Mouse (Mus musculus): ENCODE data around the gene Apol11b.
"Not testable (repeated sequence)": the region's sequence is repeated elsewhere in the genome, so short reads cannot be mapped to it uniquely, and the experiment has no call there.

DNA sequence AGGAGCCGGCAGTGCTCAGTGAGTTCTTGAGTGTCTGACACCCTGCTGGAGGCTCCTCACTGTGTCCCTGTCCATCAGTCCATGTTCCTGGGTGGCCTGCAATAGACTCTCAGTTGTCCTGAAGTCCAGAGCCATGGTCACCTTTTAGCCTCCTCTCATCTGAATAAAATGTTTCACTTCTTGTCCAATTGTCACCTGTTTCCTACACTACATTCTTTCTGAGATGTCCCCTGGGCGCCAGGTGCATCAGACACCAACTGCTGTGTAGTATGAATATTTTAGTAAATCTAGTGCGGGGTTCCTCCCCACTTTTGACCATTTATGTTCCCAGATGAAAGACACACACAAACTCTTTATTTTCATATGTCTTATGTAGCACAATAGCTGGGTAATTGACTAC is 13.3 kb downstream of the Apol11b start:
- TF ChIP-seq CTCF (IDR thresholded peaks at IDR 0.05; ENCODE audit: low read depth, low read length); POLR2A (IDR thresholded peaks at IDR 0.05; ENCODE audit: extremely low read depth, insufficient read depth, low read length): not testable (repeated sequence)

All from liver, adult 2 months (tissue).